Mouse (Mus musculus): ENCODE results near the gene Slc39a9.

The Slc39a9 gene

GRCm38 (mm10) chr12:80653951-80654658 is 10.4 kb downstream of the Slc39a9 start:
- in situ Hi-C loops (cut with MboI, MseI) = no loop called here

GRCm38 (mm10) chr12:80654659-80655025 is 11.0 kb downstream of the Slc39a9 start:
- in situ Hi-C loops (cut with MboI, MseI) = no loop called here

GRCm38 (mm10) chr12:80658661-80659060 is 15.0 kb downstream of the Slc39a9 start:
- in situ Hi-C loops (cut with MboI, MseI) = no loop called here

GRCm38 (mm10) chr12:80662322-80662721 is 18.6 kb downstream of the Slc39a9 start:
- in situ Hi-C loops (cut with MboI, MseI) = no loop called here

- in situ Hi-C loops (cut with MboI, MseI) = no loop called here
Measured at GRCm38 (mm10) chr12:80663935-80664334, 20.3 kb downstream of the Slc39a9 start.

- in situ Hi-C loops (cut with MboI, MseI) = no loop called here
Measured at GRCm38 (mm10) chr12:80668391-80668790, 24.7 kb downstream of the Slc39a9 start.

- in situ Hi-C loops (cut with MboI, MseI) = no loop called here
Measured at GRCm38 (mm10) chr12:80673170-80673569, 29.5 kb downstream of the Slc39a9 start.

- in situ Hi-C loops (cut with MboI, MseI) = loop anchor here (25.0 kb wide), 1 partner anchor 1794 kb away; no protein-coding TSS in a partner anchor
Measured at GRCm38 (mm10) chr12:80681340-80681739, 37.7 kb downstream of the Slc39a9 start.

GRCm38 (mm10) chr12:80683554-80683953 is 39.9 kb downstream of the Slc39a9 start:
- in situ Hi-C loops (cut with MboI, MseI) = loop anchor here (25.0 kb wide), 1 partner anchor 1796 kb away; no protein-coding TSS in a partner anchor

- in situ Hi-C loops (cut with MboI, MseI) = loop anchor here (25.0 kb wide), 1 partner anchor 1797 kb away; no protein-coding TSS in a partner anchor
Measured at GRCm38 (mm10) chr12:80684316-80684715, 40.6 kb downstream of the Slc39a9 start.

- in situ Hi-C loops (cut with MboI, MseI) = loop anchor here (25.0 kb wide), 1 partner anchor 1800 kb away; no protein-coding TSS in a partner anchor
Measured at GRCm38 (mm10) chr12:80687788-80688211, 44.1 kb downstream of the Slc39a9 start.

GRCm38 (mm10) chr12:80689696-80690095 is 46.0 kb downstream of the Slc39a9 start:
- in situ Hi-C loops (cut with MboI, MseI) = loop anchor here (25.0 kb wide), 1 partner anchor 1802 kb away; no protein-coding TSS in a partner anchor

- in situ Hi-C loops (cut with MboI, MseI) = loop anchor here (25.0 kb wide), 1 partner anchor 1804 kb away; no protein-coding TSS in a partner anchor
Measured at GRCm38 (mm10) chr12:80691671-80692091, 48.0 kb downstream of the Slc39a9 start.

GRCm38 (mm10) chr12:80692269-80692972 is 48.7 kb downstream of the Slc39a9 start, which contains the start of gene Plekhd1:
Gene Plekhd1 (plus strand): TSS chr12:80692591.
- in situ Hi-C loops (cut with MboI, MseI) = loop anchor here (25.0 kb wide), 1 partner anchor 1805 kb away; no protein-coding TSS in a partner anchor

- in situ Hi-C loops (cut with MboI, MseI) = loop anchor here (25.0 kb wide), 1 partner anchor 1806 kb away; no protein-coding TSS in a partner anchor
Measured at GRCm38 (mm10) chr12:80693700-80694099, 50.0 kb downstream of the Slc39a9 start.

- in situ Hi-C loops (cut with MboI, MseI) = loop anchor here (25.0 kb wide), 1 partner anchor 1808 kb away; no protein-coding TSS in a partner anchor
Measured at GRCm38 (mm10) chr12:80695004-80695403, 51.3 kb downstream of the Slc39a9 start.

GRCm38 (mm10) chr12:80698526-80699143 is 55.0 kb downstream of the Slc39a9 start:
- in situ Hi-C loops (cut with MboI, MseI) = loop anchor here (25.0 kb wide), 1 partner anchor 1811 kb away; no protein-coding TSS in a partner anchor

GRCm38 (mm10) chr12:80699144-80699531 is 55.5 kb downstream of the Slc39a9 start:
- in situ Hi-C loops (cut with MboI, MseI) = loop anchor here (25.0 kb wide), 1 partner anchor 1812 kb away; no protein-coding TSS in a partner anchor

GRCm38 (mm10) chr12:80701332-80701731 is 57.6 kb downstream of the Slc39a9 start:
- in situ Hi-C loops (cut with MboI, MseI) = no loop called here

GRCm38 (mm10) chr12:80706208-80706914 is 62.7 kb downstream of the Slc39a9 start:
- in situ Hi-C loops (cut with MboI, MseI) = no loop called here

Data from regulatory T cell (primary cell).